Mouse (Mus musculus) liver, embryonic 14.5 days (tissue): ENCODE results near the gene Calcb.

Experiments
- CTCF ChIP-seq: IDR thresholded peaks from 2 replicates; pipeline ENCODE4 v1.5.1; 2016; ENCODE audit warnings: antibody characterized with exemption, low read depth, control low read depth
- EP300 ChIP-seq: IDR thresholded peaks from 2 replicates; pipeline ENCODE4 v1.6.1; 2016; ENCODE audit warnings: antibody characterized with exemption, low read depth

DNA sequence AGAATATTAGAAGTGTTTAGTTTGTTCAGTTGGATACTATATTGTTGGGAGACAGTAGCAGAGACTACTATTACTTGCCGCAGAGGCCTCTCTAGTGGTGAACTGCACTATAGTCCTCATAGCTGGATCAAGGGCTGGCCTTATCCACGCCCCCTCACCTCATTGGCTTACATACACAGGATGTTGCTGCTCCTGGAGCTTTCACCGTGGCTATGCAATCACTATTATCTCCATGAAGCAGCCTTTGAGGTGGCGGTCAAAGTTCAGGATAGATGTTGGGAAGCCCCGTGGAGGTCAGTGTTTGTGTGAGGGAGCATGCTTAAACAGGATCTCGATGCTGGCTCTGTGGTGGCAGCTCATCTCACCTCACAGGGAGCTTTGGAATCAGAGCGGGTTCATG lies 53.4 kb downstream of the Calcb start:
- TF ChIP-seq CTCF (no peak), EP300 (0 out of 2 replicates have a peak, but pooled peaks have one; percentile 33)
